Mouse (Mus musculus): ENCODE measurements around the gene Tmco5.

- no peak for TF ChIP-seq CTCF (IDR thresholded peaks at IDR 0.05; ENCODE audit: borderline replicate concordance, control insufficient read depth, extremely low read depth, insufficient read depth, low read length, poor library complexity)
- TF ChIP-seq POLR2A (IDR thresholded peaks at IDR 0.05; ENCODE audit: control insufficient read depth, extremely low read depth, insufficient read depth, low read length, poor library complexity): no peak
Measured at GRCm38 (mm10) chr2:116849980-116850636, 28.4 kb upstream of the Tmco5 start.
